Mouse (Mus musculus) retina, postnatal 1 day (tissue): Measurements from ENCODE around the gene Nr2f2.

Source experiments
- DNase-seq: peaks from one replicate; pipeline ENCODE4 v3.0.0-alpha.2; 2012

The Nr2f2 gene

GRCm38 (mm10) chr7:70365941-70366807 is at the start of gene Nr2f2:
Nr2f2 (minus strand) TSS chr7:70366735.
- peak; percentile 43 for DNase-seq

GRCm38 (mm10) chr7:70414461-70414860 is 47.9 kb upstream of the Nr2f2 start:
- DNase-seq, result no peak

- DNase-seq, result no peak
Measured at GRCm38 (mm10) chr7:70413646-70414045, 47.1 kb upstream of the Nr2f2 start.

- no peak for DNase-seq
Measured at GRCm38 (mm10) chr7:70412900-70413299, 46.4 kb upstream of the Nr2f2 start.

GRCm38 (mm10) chr7:70410350-70410749 is 43.8 kb upstream of the Nr2f2 start:
- DNase-seq, result no peak

- DNase-seq, result no peak
Measured at GRCm38 (mm10) chr7:70409890-70410289, 43.4 kb upstream of the Nr2f2 start.

GRCm38 (mm10) chr7:70408814-70409213 is 42.3 kb upstream of the Nr2f2 start:
- DNase-seq, result no peak

GRCm38 (mm10) chr7:70407123-70407522 is 40.6 kb upstream of the Nr2f2 start:
- no peak for DNase-seq

GRCm38 (mm10) chr7:70406527-70406926 is 40.0 kb upstream of the Nr2f2 start:
- DNase-seq, result peak; percentile 1

- DNase-seq, result no peak
Measured at GRCm38 (mm10) chr7:70405466-70405865, 38.9 kb upstream of the Nr2f2 start.

- DNase-seq, result no peak
Measured at GRCm38 (mm10) chr7:70382828-70383227, 16.3 kb upstream of the Nr2f2 start.

GRCm38 (mm10) chr7:70381409-70382244 is 15.1 kb upstream of the Nr2f2 start:
- DNase-seq, result no peak

GRCm38 (mm10) chr7:70380943-70381342 is 14.4 kb upstream of the Nr2f2 start:
- no peak for DNase-seq

GRCm38 (mm10) chr7:70380246-70380645 is 13.7 kb upstream of the Nr2f2 start:
- no peak for DNase-seq

- DNase-seq, result no peak
Measured at GRCm38 (mm10) chr7:70370552-70371262, 4.2 kb upstream of the Nr2f2 start.

- DNase-seq, result peak; percentile 46
Measured at GRCm38 (mm10) chr7:70369731-70370551, 3.4 kb upstream of the Nr2f2 start.

GRCm38 (mm10) chr7:70369061-70369730 is 2.7 kb upstream of the Nr2f2 start:
- DNase-seq, result peak; percentile 46

- peak; percentile 14 for DNase-seq
Measured at GRCm38 (mm10) chr7:70368751-70369060, 2.2 kb upstream of the Nr2f2 start.

GRCm38 (mm10) chr7:70368268-70368655 is 1.7 kb upstream of the Nr2f2 start:
- DNase-seq, result no peak

- DNase-seq, result peak; percentile 11
Measured at GRCm38 (mm10) chr7:70367591-70368267, 1.2 kb upstream of the Nr2f2 start.

GRCm38 (mm10) chr7:70366808-70367095 is 217 bp upstream of the Nr2f2 start:
- no peak for DNase-seq
